Mouse (Mus musculus) MEL-GATA-1-ER (cell line): ENCODE measurements at regions not wholly inside any gene's neighbourhood (a gene's known extent, or its start where the extent isn't known, plus 50 kb on each side); places are given as distances from the start of the nearest gene placed in this dataset.

ENCODE experiments used
- DNase-seq: peaks from one replicate; pipeline ENCODE4 v3.0.0-alpha.2; 2012; ENCODE audit warnings: low read depth; ENCODE audit errors: extremely low read depth

DNA sequence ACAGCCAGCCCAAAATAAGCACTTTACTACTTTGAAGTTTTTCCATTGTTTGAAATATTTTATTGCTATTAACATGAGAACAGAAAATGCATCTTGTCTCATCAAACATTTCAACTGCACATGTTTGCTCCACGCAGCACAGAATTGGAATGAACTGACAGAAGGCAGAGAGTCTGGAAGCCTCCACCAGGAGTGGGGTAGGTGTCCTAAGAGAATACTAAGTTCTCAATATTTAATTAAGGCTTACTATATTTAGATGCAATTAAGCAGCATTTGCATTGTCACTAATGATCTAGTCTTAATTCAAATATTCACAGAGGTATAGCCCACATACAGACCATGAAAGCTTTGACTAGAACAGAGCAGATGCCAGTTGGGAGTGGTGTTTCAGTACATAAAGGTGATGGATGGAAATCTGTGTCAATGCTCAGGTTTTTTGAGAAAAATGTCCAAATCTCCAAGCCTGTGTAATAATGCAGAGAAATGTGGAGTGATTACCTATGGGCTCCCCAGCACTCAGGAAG lies 491.2 kb downstream of the Tm4sf1 start:
- no peak for DNase-seq

GRCm38 (mm10) chr3:56793054-56793453 lies 508.7 kb downstream of the Tm4sf1 start:
- no peak for DNase-seq

DNA sequence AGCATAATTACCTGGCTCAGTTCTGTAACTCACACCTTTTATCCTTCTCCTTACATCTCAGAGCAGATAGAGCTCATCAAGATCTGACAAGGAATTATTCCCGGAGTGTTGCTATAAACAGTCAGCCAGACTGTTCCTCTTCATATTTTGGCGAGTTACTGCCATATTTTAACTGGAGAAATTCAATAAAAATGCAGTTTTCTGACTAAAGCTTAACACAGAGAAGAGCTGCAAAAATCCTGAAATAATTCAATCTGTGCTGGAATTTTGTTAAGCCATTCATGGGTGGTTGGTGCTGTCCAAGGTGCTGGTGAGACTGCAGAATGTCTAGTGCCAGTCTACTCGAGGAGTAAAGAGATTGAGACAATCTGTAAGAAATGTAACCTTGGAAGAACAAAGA lies 512.6 kb downstream of the Tm4sf1 start:
- no peak for DNase-seq

GRCm38 (mm10) chr3:56773920-56774319 lies 527.9 kb downstream of the Tm4sf1 start:
- DNase-seq, result no peak

DNA sequence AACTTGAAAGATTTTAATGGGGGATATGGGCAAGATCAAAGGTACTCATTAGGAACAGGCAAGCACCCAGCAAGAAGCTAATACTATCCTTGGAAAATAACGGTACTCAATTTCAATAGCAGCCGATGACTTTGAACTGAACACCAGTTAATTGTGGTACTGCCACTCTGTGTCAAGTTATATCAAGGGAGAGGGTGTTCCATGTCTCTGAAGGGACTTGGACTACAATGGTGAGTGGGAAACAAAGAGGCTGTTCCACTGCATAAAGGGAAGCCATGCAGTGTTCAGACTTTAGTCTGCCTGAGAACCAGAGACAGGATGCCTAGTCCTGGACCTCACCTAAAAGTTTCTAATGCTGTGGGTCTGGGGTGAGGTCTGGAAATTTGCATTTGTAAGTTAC lies 531.6 kb downstream of the Tm4sf1 start:
- DNase-seq, result no peak

- no peak for DNase-seq
These were observed 534.7 kb downstream of the Tm4sf1 start for GRCm38 (mm10) chr3:56767133-56767532.

DNA sequence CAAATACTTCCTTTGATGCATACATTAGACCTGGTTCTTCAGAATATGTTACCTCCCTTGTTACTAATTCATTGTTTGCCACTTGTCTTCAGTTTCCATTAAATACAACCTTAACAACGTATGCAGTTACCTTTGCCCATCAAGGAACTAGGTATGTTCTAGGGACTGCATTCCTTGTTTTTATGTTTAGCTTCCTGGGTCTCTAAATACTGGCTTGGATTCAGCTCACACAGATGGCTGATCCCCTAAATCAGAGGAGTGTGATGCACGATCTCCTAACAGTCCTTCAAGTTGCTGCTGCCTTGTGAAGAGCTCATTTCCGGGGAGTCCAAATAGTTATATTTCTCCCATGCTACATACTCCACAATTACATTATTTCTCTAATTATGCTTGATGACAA lies 537.5 kb downstream of the Tm4sf1 start:
- no peak for DNase-seq

DNA sequence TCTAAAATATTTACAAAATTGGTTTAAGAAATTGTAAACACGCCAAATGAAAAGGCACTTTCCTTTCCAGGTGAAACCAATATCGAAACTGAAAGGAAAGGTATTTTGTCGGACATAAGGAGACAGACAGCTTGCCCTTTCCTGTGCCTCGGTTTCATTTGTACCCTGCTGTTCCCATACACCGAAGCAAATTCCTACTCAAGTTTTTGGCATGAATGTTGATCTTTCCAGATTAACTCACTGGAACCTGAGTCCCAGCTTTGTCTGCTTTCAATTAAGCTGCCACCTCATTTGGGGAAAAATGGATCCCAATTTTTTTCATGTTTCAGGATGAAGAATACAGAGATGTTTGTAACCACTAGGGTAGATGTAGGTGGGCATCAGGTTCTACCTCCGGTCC lies 537.9 kb downstream of the Tm4sf1 start:
- no peak for DNase-seq

DNA sequence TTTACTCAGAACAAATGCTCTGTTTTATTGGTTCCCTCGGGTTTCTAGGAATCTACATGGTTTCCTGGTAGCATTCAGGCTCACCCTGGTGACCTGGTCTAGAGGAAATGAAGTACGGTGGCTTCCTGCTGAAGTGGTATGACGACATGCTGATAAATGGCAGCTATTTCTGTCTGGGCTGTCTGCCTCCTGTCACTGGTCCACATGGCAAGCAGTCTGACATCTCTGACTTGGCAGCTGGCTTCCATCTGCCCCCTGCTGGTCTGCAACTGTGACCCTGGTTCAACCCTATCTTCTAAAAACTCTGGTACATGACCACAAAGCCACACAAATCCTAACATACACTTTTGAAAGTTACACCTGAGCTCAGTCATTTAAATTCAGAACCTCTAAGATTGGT lies 548.1 kb downstream of the Tm4sf1 start:
- no peak for DNase-seq

DNA sequence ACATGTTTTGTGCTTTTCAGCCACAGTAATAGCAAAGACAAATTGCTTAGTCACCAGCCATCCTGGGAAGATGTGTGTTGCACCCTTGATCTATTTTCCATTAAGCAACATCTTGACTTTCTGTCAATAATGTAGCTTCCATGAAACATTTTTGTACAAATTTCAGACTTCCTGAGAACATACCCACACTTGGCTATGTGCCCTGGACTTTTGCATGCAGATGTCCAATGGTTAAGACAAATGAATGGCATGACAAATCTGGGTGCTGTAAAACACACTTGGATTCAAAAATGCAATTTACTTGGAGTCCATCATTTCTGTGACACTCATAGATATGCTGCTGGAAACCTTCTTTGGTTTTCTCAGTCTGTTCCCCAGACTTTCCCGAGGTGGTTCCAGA lies 549.9 kb downstream of the Tm4sf1 start:
- no peak for DNase-seq

DNA sequence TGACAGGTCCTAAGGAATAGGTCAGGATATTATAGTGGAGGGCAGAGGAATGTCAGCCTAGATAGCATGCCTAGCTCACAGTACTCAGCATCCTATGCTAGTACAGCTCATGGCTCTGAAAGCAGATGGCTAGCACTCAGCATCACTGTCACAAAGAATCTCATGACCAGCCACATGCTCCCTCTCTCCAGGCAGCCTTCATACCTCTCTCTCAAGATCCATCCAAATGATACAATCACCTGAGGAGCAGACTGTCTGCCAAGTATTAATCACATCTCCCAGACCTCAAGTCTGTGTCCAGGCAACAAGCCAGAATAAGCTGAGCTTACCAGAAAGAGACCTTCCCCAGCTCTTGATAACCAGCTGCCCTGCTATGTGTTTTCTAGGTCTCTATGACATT lies 557.4 kb upstream of the Nbea start:
- no peak for DNase-seq

DNA sequence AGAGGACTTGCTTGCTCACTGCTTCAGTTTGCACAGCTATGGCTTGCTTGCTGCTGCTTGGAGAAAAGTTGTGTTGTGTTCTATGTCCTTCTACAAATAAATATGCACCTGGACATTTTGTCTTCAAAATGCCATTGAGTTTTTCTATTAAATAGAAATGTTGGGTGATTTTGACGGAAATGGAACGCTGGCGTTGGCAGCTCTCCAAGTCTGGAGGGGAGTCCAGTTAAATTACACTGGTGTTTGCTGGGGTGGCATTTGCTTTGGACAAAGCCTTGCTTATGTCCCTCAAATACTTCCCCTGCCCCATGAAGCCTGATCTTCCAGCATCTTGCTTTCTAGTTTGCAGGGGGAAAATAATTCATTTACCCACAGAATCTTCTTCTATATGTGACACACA lies 556.0 kb upstream of the Nbea start:
- DNase-seq, result no peak

- no peak for DNase-seq
These were observed 547.3 kb upstream of the Nbea start for GRCm38 (mm10) chr3:56730849-56731248.

DNA sequence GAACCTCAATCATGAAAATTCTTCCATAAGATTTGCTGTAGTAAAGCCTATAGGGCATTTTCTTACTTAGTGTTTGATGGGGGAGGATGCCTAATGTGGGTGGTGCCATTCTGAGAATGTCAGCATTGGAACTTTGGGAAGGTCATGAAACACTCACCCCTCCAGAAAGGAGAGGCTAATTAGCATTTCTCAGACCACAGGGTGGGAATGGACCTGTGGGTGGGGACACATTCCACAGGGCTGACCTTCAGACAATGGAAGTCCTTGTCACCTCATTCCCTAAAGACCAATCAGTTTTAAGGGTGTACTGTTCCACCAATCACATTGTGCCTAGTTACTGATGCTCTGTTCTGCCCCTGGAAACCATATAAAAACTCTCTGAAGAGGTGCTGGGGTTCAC lies 541.5 kb upstream of the Nbea start:
- no peak for DNase-seq

DNA sequence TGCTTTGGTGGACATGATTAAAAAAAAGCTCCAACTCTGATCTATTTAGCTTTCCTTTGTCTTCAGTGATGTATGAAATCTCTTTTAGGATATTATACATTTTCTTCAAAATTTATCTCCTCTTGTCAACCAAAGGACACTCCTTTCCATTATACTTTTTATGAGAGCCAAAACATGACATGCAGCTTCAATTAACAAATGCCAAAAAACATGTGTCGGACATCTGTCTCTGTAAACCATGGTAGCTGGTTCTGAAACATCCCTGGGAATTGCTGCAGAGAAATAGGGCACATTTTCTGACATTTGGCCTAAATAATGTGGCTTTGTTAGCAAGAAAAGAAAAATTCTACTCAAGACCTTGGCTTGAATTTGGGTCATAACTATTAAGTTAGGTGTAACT lies 524.8 kb upstream of the Nbea start:
- no peak for DNase-seq

- no peak for DNase-seq
These were observed 523.8 kb upstream of the Nbea start for GRCm38 (mm10) chr3:56707312-56707711.

DNA sequence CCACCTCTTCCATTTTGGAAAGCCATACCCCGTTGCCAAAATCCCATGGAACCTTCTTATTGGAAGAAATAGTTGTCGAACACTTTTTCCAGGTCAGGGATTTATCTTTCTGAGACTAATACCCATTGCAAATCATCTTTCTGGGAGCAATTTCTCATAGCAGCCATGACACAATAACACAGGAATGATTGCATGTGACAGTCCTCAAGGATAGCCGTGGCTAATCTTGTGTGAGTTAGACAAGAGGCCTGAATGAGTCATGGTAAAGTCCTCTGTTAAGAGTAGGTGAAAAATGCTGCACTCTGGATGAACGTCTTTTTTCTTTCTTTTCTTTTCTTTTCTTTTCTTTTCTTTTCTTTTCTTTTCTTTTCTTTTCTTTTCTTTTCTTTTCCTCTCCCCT lies 522.5 kb upstream of the Nbea start:
- no peak for DNase-seq

DNA sequence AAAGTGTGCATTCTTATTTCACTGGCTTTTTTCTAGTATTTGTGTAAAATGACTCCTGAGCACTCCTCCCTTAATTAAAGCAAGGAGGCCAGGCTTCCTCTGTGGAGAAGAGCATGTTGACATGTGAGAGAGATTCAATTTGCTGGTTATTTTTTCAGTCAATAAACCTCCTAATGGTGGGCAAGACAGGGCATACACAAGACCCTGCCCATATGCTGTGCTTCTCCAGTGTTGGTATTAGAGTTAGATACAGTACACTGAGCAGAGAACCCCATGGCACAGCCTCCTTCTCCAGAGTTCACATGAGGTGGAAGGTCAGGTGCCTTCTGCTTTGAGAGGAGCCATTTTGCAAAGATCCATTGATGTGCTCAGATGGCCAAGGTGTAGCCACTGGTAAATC lies 515.4 kb upstream of the Nbea start:
- DNase-seq, result no peak

DNA sequence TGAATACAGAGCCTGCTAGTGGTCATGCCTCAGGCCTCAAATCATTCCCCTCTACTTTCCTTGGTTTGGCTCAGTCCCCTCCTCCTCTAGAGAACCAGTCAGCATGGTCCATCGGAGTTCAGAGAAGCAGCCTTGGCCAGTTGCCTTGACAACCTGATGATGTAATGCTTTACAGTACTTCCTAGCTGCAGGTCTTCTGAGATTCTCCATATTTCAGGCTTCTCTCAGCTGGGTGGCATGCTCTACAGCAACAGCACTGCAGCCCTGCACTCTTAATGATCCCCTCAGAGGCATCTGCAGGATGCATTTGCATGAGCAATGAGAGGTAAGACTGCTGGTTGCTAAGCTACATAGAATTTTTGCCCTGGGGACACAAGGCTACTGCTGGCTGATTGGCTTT lies 514.7 kb upstream of the Nbea start:
- no peak for DNase-seq

GRCm38 (mm10) chr3:56681031-56681430 lies 497.5 kb upstream of the Nbea start:
- no peak for DNase-seq

GRCm38 (mm10) chr3:56668829-56669228 lies 485.3 kb upstream of the Nbea start:
- DNase-seq, result no peak

DNA sequence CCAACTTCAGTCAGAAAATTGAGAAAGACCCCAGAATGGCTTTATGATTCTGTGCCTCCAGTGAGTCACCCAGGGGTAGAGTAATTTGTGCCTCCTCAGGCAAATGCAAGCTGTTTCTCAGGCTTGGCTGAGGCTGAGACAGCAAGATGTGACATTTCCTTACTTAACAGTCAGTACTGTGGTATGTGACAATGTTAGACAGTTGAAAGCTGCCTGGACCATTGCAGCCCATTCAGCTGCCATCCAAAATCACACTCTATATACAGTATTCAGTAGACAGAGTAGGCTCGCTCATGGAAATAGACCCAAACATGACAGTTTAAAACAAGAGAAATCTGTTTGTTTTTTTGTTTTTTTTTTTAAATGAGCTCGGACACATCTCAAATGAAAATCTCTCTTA lies 477.1 kb upstream of the Nbea start:
- DNase-seq, result no peak

GRCm38 (mm10) chr3:56647313-56647712 lies 463.8 kb upstream of the Nbea start:
- no peak for DNase-seq
